Mouse (Mus musculus): Measurements from ENCODE around the gene Erc2.

DNA sequence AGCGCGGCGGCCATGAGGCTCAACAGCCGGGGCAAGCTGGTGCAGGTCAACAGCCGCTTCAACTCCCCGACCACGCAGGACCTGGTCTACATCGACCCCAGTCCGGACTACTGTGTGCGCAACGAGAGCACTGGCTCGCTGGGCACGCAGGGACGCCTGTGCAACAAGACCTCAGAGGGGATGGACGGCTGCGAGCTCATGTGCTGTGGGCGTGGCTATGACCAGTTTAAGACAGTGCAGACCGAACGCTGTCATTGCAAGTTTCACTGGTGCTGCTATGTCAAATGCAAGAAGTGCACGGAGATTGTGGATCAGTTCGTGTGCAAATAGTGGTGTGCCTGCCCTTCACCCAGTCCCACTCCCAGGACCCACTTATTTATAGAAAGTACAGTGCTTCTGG, 900.4 kb downstream of the Erc2 start:
- TF ChIP-seq CTCF (IDR thresholded peaks at IDR 0.05; ENCODE audit: low read depth): no peak
- no peak for TF ChIP-seq EP300 (IDR thresholded peaks at IDR 0.05; ENCODE audit: low read depth)
